Mouse (Mus musculus) brain, embryonic 14.5 days (tissue): ENCODE data around the gene Csrp1.

Experiments
- CTCF ChIP-seq: fragments of 200-500 bp; IDR thresholded peaks from 2 replicates; pipeline ENCODE4 v1.5.1; 2012; ENCODE audit warnings: inconsistent platforms, mild to moderate bottlenecking, moderate library complexity, borderline replicate concordance; ENCODE audit not compliant: insufficient read depth, insufficient read length; ENCODE audit errors: extremely low read depth
- POLR2A ChIP-seq: fragments of 200-500 bp; IDR thresholded peaks from 2 replicates; pipeline ENCODE4 v1.6.1; 2012; ENCODE audit warnings: mild to moderate bottlenecking, inconsistent platforms, borderline replicate concordance; ENCODE audit not compliant: poor library complexity, insufficient read depth, insufficient read length, severe bottlenecking; ENCODE audit errors: extremely low read depth

- TF ChIP-seq POLR2A = no peak
- TF ChIP-seq CTCF = no peak
Observed at GRCm38 (mm10) chr1:135714901-135715609, 4.8 kb upstream of the Csrp1 start.
